Mouse (Mus musculus): ENCODE measurements around the gene B230217C12Rik. TPM values are rescaled to one million over a fixed set of nuclear protein-coding genes. Genes with fewer than 3 reads are reported as not detected.

B230217C12Rik gene
- total and polyA plus RNA-seq, 2 experiments from 2014 or later, result 21.0 to 31.5 TPM

GRCm38 (mm10) chr11:97824895-97825294 is 15.7 kb upstream of the B230217C12Rik start:
- 51% methylated on average over 6 of the region's 6 CpGs for WGBS
- no peaks in the 10 kb centered on the region for H3K9me3 ChIP-seq (ENCODE audit: low read length)
- H3K27ac ChIP-seq (ENCODE audit: low read depth, low read length), result no peak overlapping the region
- DNase-seq (no peak), ATAC-seq (no peak)
- no peak for TF ChIP-seq CTCF (IDR thresholded peaks at IDR 0.05; ENCODE audit: low read depth)
- H3K36me3 ChIP-seq (ENCODE audit: insufficient read depth), result peaks cover 69% of the 10 kb centered on the region
- no peak overlapping the region for H3K4me2 ChIP-seq (ENCODE audit: low read depth)
- H3K4me3 ChIP-seq (ENCODE audit: low read depth, low read length), result no peak overlapping the region
- H3K9ac ChIP-seq, result no peak overlapping the region
- no peaks in the 10 kb centered on the region for H3K27me3 ChIP-seq (ENCODE audit: insufficient read depth, low read length)
- no peaks in the 10 kb centered on the region for H3K4me1 ChIP-seq (ENCODE audit: insufficient read depth)

- H3K36me3 ChIP-seq (ENCODE audit: insufficient read depth), result peaks cover 71% of the 10 kb centered on the region
- H3K4me1 ChIP-seq (ENCODE audit: insufficient read depth), result no peaks in the 10 kb centered on the region
- no peak overlapping the region for H3K9ac ChIP-seq
- ATAC-seq (no peak), DNase-seq (no peak)
- H3K27ac ChIP-seq (ENCODE audit: low read depth, low read length), result no peak overlapping the region
- H3K4me2 ChIP-seq (ENCODE audit: low read depth), result no peak overlapping the region
- no peak for TF ChIP-seq CTCF (IDR thresholded peaks at IDR 0.05; ENCODE audit: low read depth)
- H3K4me3 ChIP-seq (ENCODE audit: low read depth, low read length), result no peak overlapping the region
- no peaks in the 10 kb centered on the region for H3K27me3 ChIP-seq (ENCODE audit: insufficient read depth, low read length)
- no peaks in the 10 kb centered on the region for H3K9me3 ChIP-seq (ENCODE audit: low read length)
- WGBS, result 87% methylated on average over 10 of the region's 10 CpGs
These were observed 15.3 kb upstream of the B230217C12Rik start for GRCm38 (mm10) chr11:97825295-97825694.

- H3K4me1 ChIP-seq (ENCODE audit: insufficient read depth), result no peaks in the 10 kb centered on the region
- ATAC-seq, result no peak
- WGBS, result 76% methylated on average over 9 of the region's 9 CpGs
- no peak overlapping the region for H3K27ac ChIP-seq (ENCODE audit: low read depth, low read length)
- no peaks in the 10 kb centered on the region for H3K9me3 ChIP-seq (ENCODE audit: low read length)
- no peaks in the 10 kb centered on the region for H3K27me3 ChIP-seq (ENCODE audit: insufficient read depth, low read length)
- TF ChIP-seq CTCF (IDR thresholded peaks at IDR 0.05; ENCODE audit: low read depth), result no peak
- no peak overlapping the region for H3K4me3 ChIP-seq (ENCODE audit: low read depth, low read length)
- no peak overlapping the region for H3K9ac ChIP-seq
- H3K36me3 ChIP-seq (ENCODE audit: insufficient read depth), result peaks cover 69% of the 10 kb centered on the region
- no peak overlapping the region for H3K4me2 ChIP-seq (ENCODE audit: low read depth)
- DNase-seq, result no peak
These were observed 14.6 kb upstream of the B230217C12Rik start for GRCm38 (mm10) chr11:97825971-97826370.

- no peak overlapping the region for H3K4me2 ChIP-seq (ENCODE audit: low read depth)
These were observed 14.2 kb upstream of the B230217C12Rik start for GRCm38 (mm10) chr11:97826414-97826813.

GRCm38 (mm10) chr11:97827654-97828053 is 12.9 kb upstream of the B230217C12Rik start:
- H3K4me3 ChIP-seq (ENCODE audit: low read depth, low read length), result no peak overlapping the region
- H3K27me3 ChIP-seq (ENCODE audit: insufficient read depth, low read length), result no peaks in the 10 kb centered on the region
- H3K9ac ChIP-seq, result no peak overlapping the region
- H3K9me3 ChIP-seq (ENCODE audit: low read length), result no peaks in the 10 kb centered on the region
- DNase-seq, result no peak
- no peak overlapping the region for H3K4me2 ChIP-seq (ENCODE audit: low read depth)
- no peak for ATAC-seq
- no peak for TF ChIP-seq CTCF (IDR thresholded peaks at IDR 0.05; ENCODE audit: low read depth)
- 91% methylated on average over 6 of the region's 6 CpGs for WGBS
- peaks cover 72% of the 10 kb centered on the region for H3K36me3 ChIP-seq (ENCODE audit: insufficient read depth)
- no peak overlapping the region for H3K27ac ChIP-seq (ENCODE audit: low read depth, low read length)
- no peaks in the 10 kb centered on the region for H3K4me1 ChIP-seq (ENCODE audit: insufficient read depth)

More at GRCm38 (mm10) chr11:97826414-97826813, 14.2 kb upstream of the B230217C12Rik start:
- Histone ChIP-seq H3K27ac (ENCODE audit: low read depth, low read length) (no peak overlapping the region), H3K9ac (no peak overlapping the region), H3K4me1 (ENCODE audit: insufficient read depth) (no peaks in the 10 kb centered on the region), H3K27me3 (ENCODE audit: insufficient read depth, low read length) (no peaks in the 10 kb centered on the region), H3K36me3 (ENCODE audit: insufficient read depth) (peaks cover 67% of the 10 kb centered on the region), H3K4me3 (ENCODE audit: low read depth, low read length) (no peak overlapping the region), H3K9me3 (ENCODE audit: low read length) (no peaks in the 10 kb centered on the region)
- ATAC-seq (no peak), DNase-seq (no peak)
- WGBS, result 74% methylated on average over 7 of the region's 7 CpGs
- TF ChIP-seq CTCF (IDR thresholded peaks at IDR 0.05; ENCODE audit: low read depth), result no peak

- peaks cover 74% of the 10 kb centered on the region for H3K36me3 ChIP-seq (ENCODE audit: insufficient read depth)
- WGBS, result 97% methylated on average over 7 of the region's 7 CpGs
- no peak overlapping the region for H3K4me2 ChIP-seq (ENCODE audit: low read depth)
These were observed 11.2 kb upstream of the B230217C12Rik start for GRCm38 (mm10) chr11:97829365-97829764.

GRCm38 (mm10) chr11:97829913-97830476 is 10.6 kb upstream of the B230217C12Rik start:
- no peaks in the 10 kb centered on the region for H3K27me3 ChIP-seq (ENCODE audit: insufficient read depth, low read length)
- H3K4me1 ChIP-seq (ENCODE audit: insufficient read depth), result no peaks in the 10 kb centered on the region
- WGBS, result 87% methylated on average over 12 of the region's 12 CpGs
- H3K27ac ChIP-seq (ENCODE audit: low read depth, low read length), result no peak overlapping the region
- H3K36me3 ChIP-seq (ENCODE audit: insufficient read depth), result peaks cover 75% of the 10 kb centered on the region
- DNase-seq, result no peak
- H3K9me3 ChIP-seq (ENCODE audit: low read length), result no peaks in the 10 kb centered on the region
- no peak for TF ChIP-seq CTCF (IDR thresholded peaks at IDR 0.05; ENCODE audit: low read depth)
- no peak overlapping the region for H3K4me3 ChIP-seq (ENCODE audit: low read depth, low read length)
- no peak for ATAC-seq
- H3K4me2 ChIP-seq (ENCODE audit: low read depth), result no peak overlapping the region
- no peak overlapping the region for H3K9ac ChIP-seq

More at GRCm38 (mm10) chr11:97829365-97829764, 11.2 kb upstream of the B230217C12Rik start:
- H3K9ac ChIP-seq, result no peak overlapping the region
- H3K27ac ChIP-seq (ENCODE audit: low read depth, low read length), result no peak overlapping the region
- no peak for DNase-seq
- TF ChIP-seq CTCF (IDR thresholded peaks at IDR 0.05; ENCODE audit: low read depth), result no peak
- no peaks in the 10 kb centered on the region for H3K4me1 ChIP-seq (ENCODE audit: insufficient read depth)
- no peak overlapping the region for H3K4me3 ChIP-seq (ENCODE audit: low read depth, low read length)
- no peaks in the 10 kb centered on the region for H3K9me3 ChIP-seq (ENCODE audit: low read length)
- no peaks in the 10 kb centered on the region for H3K27me3 ChIP-seq (ENCODE audit: insufficient read depth, low read length)
- no peak for ATAC-seq
